Mouse (Mus musculus) heart, embryonic 10.5 days (tissue): Measurements from ENCODE around the gene Npdc1. TPM values are rescaled to one million over a fixed set of nuclear protein-coding genes. Genes with fewer than 3 reads are reported as not detected.

ENCODE experiments used
- DNase-seq: peaks from one replicate; pipeline ENCODE4 v3.0.0-alpha.2; 2017; ENCODE audit warnings: low spot score
- H3K27ac ChIP-seq: fragments of 300-500 bp; sonication (generic); 2 replicates; pipeline ENCODE4 v1.5.1; 2016; ENCODE audit warnings: mild to moderate bottlenecking
- H3K27me3 ChIP-seq: fragments of 300-500 bp; sonication (generic); 2 replicates; pipeline ENCODE4 v1.6.1; 2016; ENCODE audit warnings: mild to moderate bottlenecking; ENCODE audit not compliant: poor library complexity, insufficient read depth, severe bottlenecking
- H3K36me3 ChIP-seq: fragments of 300-500 bp; sonication (generic); 2 replicates; pipeline ENCODE4 v1.6.1; 2016; ENCODE audit warnings: mild to moderate bottlenecking, moderate library complexity
- H3K4me1 ChIP-seq: fragments of 300-500 bp; sonication (generic); 2 replicates; pipeline ENCODE4 v1.6.1; 2016; ENCODE audit warnings: mild to moderate bottlenecking
- H3K4me3 ChIP-seq: fragments of 300-500 bp; sonication (generic); 2 replicates; pipeline ENCODE4 v1.5.1; 2016; ENCODE audit warnings: mild to moderate bottlenecking, moderate library complexity
- H3K9me3 ChIP-seq: fragments of 300-500 bp; sonication (generic); 2 replicates; pipeline ENCODE4 v1.6.1; 2016; ENCODE audit warnings: mild to moderate bottlenecking, moderate library complexity
- WGBS: fragments of 180-500 bp; shearing (Covaris S2); methylation state at CpG from one replicate; pipeline ENCODE4 v1.1.7; 2016; 5-methylcytosine and 5-hydroxymethylcytosine counted together
- polyA plus RNA-seq: library from polyadenylated mRNA; unstranded; fragments of >200 nt; fragmentation: Nextera tagmentation; extraction: Ambion mirVana; gene quantifications from 2 replicates; pipeline ENCODE4 v1.2.1, GENCODE M21; 2016

The Npdc1 gene
- 14.6 and 16.5 TPM in 2 replicates for polyA plus RNA-seq

- H3K27ac ChIP-seq, result no peak within 1 kb of the TSS
- no peak within 1 kb of the TSS for H3K4me3 ChIP-seq
Measured at GRCm38 (mm10) chr2:25399051-25399450, at the start of gene Npdc1. Npdc1 (plus strand) TSS chr2:25399351.

DNA sequence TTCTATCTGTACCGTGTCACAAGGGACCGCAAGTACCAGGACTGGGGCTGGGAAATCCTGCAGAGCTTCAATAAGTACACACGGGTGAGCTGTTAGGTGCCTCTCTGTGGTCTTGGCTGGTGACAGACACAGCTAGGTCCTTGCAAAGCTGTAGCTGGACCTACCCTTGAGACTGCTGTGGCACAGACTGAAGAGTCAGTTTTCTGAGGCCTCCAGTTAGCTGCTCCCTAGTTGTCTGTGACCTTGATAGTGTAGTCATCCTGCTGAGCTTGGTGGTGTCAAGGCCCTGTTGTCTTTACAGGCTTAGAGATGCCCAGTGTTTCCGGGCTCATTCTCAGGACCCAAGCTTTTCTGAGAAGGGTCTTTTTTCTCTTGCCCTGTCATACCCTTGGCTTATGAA is 49.7 kb upstream of the Npdc1 start:
- Histone ChIP-seq H3K27ac (no peak overlapping the region), H3K9me3 (no peaks in the 10 kb centered on the region), H3K36me3 (peaks cover 95% of the 10 kb centered on the region), H3K27me3 (no peaks in the 10 kb centered on the region), H3K4me1 (0 out of 2 replicates have a peak, but pooled peaks cover 4% of the 10 kb centered on the region), H3K4me3 (no peak overlapping the region)
- DNase-seq, result no peak
- 89% methylated on average over 4 of the region's 4 CpGs for WGBS

More at GRCm38 (mm10) chr2:25399051-25399450, at the start of gene Npdc1:
- peaks cover 100% of the 10 kb centered on the region for H3K27me3 ChIP-seq
- DNase-seq, result no peak
- WGBS, result 53% methylated on average over 8 of the region's 8 CpGs
- H3K36me3 ChIP-seq, result no peaks in the 10 kb centered on the region
- H3K4me1 ChIP-seq, result peaks cover 36% of the 10 kb centered on the region
- no peaks in the 10 kb centered on the region for H3K9me3 ChIP-seq

GRCm38 (mm10) chr2:25350701-25351100 is 48.5 kb upstream of the Npdc1 start:
- Histone ChIP-seq H3K36me3 (peaks cover 83% of the 10 kb centered on the region), H3K4me1 (peaks cover 13% of the 10 kb centered on the region), H3K9me3 (no peaks in the 10 kb centered on the region), H3K4me3 (no peak overlapping the region), H3K27me3 (no peaks in the 10 kb centered on the region), H3K27ac (no peak overlapping the region)
- 91% methylated on average over 3 of the region's 3 CpGs for WGBS
- no peak for DNase-seq

GRCm38 (mm10) chr2:25354211-25354610 is 44.9 kb upstream of the Npdc1 start:
- Histone ChIP-seq H3K27me3 (no peaks in the 10 kb centered on the region), H3K36me3 (peaks cover 49% of the 10 kb centered on the region), H3K27ac (no peak overlapping the region), H3K4me1 (peaks cover 23% of the 10 kb centered on the region), H3K4me3 (no peak overlapping the region), H3K9me3 (no peaks in the 10 kb centered on the region)
- 81% methylated on average over 6 of the region's 6 CpGs for WGBS
- DNase-seq, result no peak

DNA sequence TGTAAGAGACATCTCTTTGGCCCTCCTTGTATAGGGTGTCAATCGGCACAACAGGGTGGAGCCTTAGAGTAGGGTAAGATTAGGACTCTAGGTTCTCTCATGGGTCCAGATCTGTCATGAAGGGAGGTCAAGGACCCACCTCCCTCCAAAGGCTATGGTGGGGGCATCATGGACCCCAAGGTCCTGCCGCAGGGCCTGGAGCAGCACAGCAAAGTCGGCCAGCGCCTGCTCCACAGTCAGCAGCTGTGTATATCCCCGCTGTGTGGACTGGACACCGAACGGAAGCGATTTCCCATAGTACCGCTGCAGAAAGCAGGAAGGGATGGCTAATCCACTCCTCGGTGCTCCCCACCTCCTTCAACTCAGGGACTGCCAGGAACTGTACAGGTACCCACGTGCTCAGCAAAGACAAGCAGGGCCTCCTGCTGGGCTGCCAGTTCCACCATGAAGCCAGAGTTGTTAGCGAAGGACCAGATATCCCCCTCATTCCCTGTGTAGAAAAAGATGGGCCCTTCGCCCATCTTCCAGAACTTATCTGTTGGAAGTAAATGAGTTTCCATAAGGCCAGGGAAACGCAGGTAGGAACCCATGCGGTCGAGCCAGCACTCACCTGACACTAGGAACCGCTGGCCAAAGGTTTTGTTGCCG is 43.6 kb upstream of the Npdc1 start:
- 40% methylated on average over 18 of the region's 18 CpGs for whole genome bisulfite sequencing
- Histone ChIP-seq H3K4me3 (peak overlapping the region; percentile 68), H3K27ac (peak overlapping the region; percentile 48; the same call in 1 of the 2 replicates), H3K27me3 (no peaks in the 10 kb centered on the region), H3K9me3 (no peaks in the 10 kb centered on the region), H3K36me3 (peaks cover 36% of the 10 kb centered on the region), H3K4me1 (peaks cover 23% of the 10 kb centered on the region)
- no peak for DNase-seq

- H3K4me3 ChIP-seq, result peak within 1 kb of the TSS; percentile 68
- peaks cover 4% of the 10 kb centered on the region; the same call in 1 of the 2 replicates for H3K27me3 ChIP-seq
- H3K27ac ChIP-seq, result peak within 1 kb of the TSS; percentile 48
- peaks cover 27% of the 10 kb centered on the region for H3K36me3 ChIP-seq
- peak; percentile 94 for DNase-seq
- peaks cover 23% of the 10 kb centered on the region for H3K4me1 ChIP-seq
- no peaks in the 10 kb centered on the region for H3K9me3 ChIP-seq
- 6% methylated on average over 13 of the region's 13 CpGs for WGBS
Measured at GRCm38 (mm10) chr2:25356208-25357079, 42.7 kb upstream of the Npdc1 start, which contains the start of gene Dpp7. Dpp7 (minus strand) TSS chr2:25356359.

- 71% methylated on average over 4 of the region's 4 CpGs for WGBS
- DNase-seq, result no peak
- Histone ChIP-seq H3K27ac (no peak overlapping the region), H3K4me1 (peaks cover 23% of the 10 kb centered on the region), H3K4me3 (no peak overlapping the region), H3K27me3 (peaks cover 37% of the 10 kb centered on the region), H3K36me3 (no peaks in the 10 kb centered on the region; the same call in 1 of the 2 replicates), H3K9me3 (no peaks in the 10 kb centered on the region)
Measured at GRCm38 (mm10) chr2:25359848-25360247, 39.3 kb upstream of the Npdc1 start.

GRCm38 (mm10) chr2:25363478-25364178 is 35.5 kb upstream of the Npdc1 start:
- H3K4me1 ChIP-seq, result peaks cover 12% of the 10 kb centered on the region; the same call in 1 of the 2 replicates

DNA sequence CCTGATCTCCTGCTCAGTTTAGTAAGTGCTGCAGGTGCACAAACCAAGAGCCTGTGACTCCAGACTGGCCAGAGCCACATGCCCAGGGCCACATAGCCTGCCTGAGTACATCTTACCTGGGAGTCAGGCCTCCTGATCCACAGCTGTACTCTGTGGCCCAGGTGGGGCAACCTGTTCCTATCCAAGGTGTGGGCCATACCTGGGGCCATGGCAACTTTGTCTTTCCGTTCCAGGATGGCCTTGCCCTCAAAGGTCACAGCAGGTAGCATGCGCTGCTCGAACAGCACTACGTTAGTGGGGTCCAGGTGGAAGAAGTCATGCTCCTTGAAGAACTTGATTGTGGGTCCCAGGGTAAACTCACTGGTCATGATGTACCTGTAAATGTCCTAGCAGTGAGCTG is 34.8 kb upstream of the Npdc1 start:
- H3K4me1 ChIP-seq, result peaks cover 12% of the 10 kb centered on the region; the same call in 1 of the 2 replicates
- H3K27ac ChIP-seq, result no peak overlapping the region
- WGBS, result 84% methylated on average over 4 of the region's 4 CpGs
- DNase-seq, result no peak
- 0 out of 2 replicates have a peak overlapping the region, but pooled peaks have one; percentile 79 for H3K4me3 ChIP-seq
- H3K27me3 ChIP-seq, result peaks cover 58% of the 10 kb centered on the region
- no peaks in the 10 kb centered on the region for H3K9me3 ChIP-seq
- no peaks in the 10 kb centered on the region; the same call in 1 of the 2 replicates for H3K36me3 ChIP-seq

More at GRCm38 (mm10) chr2:25363478-25364178, 35.5 kb upstream of the Npdc1 start:
- DNase-seq, result no peak
- no peaks in the 10 kb centered on the region; the same call in 1 of the 2 replicates for H3K36me3 ChIP-seq
- H3K27ac ChIP-seq, result no peak overlapping the region
- 53% methylated on average over 13 of the region's 13 CpGs for WGBS
- H3K27me3 ChIP-seq, result peaks cover 54% of the 10 kb centered on the region
- H3K4me3 ChIP-seq, result no peak overlapping the region
- H3K9me3 ChIP-seq, result no peaks in the 10 kb centered on the region

DNA sequence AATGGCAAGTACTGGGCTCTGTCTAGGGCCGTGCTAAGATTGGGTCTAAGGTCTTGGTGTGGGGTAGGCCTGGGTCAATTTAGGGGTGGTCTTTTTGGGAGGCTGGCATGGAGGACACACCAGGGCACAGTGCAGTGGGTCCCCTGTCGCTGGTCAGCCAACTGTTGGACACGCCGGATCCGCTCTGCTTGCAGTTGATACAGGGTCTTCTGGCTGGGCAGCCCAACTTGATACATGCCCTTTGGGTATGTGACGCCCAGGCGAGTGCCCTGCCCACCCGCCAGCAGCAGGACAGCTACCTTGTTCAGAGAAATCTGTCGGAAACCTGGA is 34.4 kb upstream of the Npdc1 start:
- Histone ChIP-seq H3K27ac (no peak overlapping the region), H3K27me3 (peaks cover 61% of the 10 kb centered on the region), H3K4me1 (peaks cover 12% of the 10 kb centered on the region; the same call in 1 of the 2 replicates), H3K36me3 (no peaks in the 10 kb centered on the region; the same call in 1 of the 2 replicates), H3K9me3 (no peaks in the 10 kb centered on the region), H3K4me3 (peak overlapping the region; percentile 79)
- 27% methylated on average over 9 of the region's 9 CpGs for WGBS
- no peak for DNase-seq

- Histone ChIP-seq H3K27ac (peak within 1 kb of the TSS; percentile 82), H3K9me3 (no peaks in the 10 kb centered on the region), H3K36me3 (no peaks in the 10 kb centered on the region; the same call in 1 of the 2 replicates), H3K27me3 (peaks cover 65% of the 10 kb centered on the region), H3K4me3 (peak within 1 kb of the TSS; percentile 79), H3K4me1 (peaks cover 12% of the 10 kb centered on the region; the same call in 1 of the 2 replicates)
- DNase-seq, result peak; percentile 90
- under 1% methylated on average over 54 of the region's 54 CpGs for WGBS
Measured at GRCm38 (mm10) chr2:25365091-25365761, 33.9 kb upstream of the Npdc1 start, which contains the start of gene Uap1l1. Uap1l1 (minus strand) TSS chr2:25365682.

DNA sequence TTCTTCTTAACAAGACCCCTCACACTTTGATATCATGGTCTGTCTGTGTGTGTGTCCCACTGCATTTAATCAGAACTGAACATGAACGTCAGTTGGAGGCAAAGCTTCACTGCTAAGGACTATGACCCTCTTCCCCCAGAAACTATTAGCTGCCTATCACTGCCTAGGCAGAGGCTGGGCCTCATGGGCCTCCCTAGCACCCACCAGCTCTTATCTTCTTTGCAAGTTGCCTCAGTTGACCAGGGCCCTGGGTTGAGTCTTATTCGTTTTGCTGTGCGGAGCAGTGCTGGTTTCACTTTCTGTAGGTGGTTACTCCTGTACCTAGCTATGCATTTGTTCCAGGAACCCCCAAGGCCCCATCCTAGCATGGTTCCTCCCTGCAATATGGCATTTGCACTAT is 29.2 kb upstream of the Npdc1 start:
- Histone ChIP-seq H3K9me3 (no peaks in the 10 kb centered on the region), H3K4me3 (no peak overlapping the region), H3K27me3 (peaks cover 31% of the 10 kb centered on the region), H3K4me1 (peaks cover 33% of the 10 kb centered on the region), H3K27ac (no peak overlapping the region), H3K36me3 (peaks cover 1% of the 10 kb centered on the region; the same call in 1 of the 2 replicates)
- WGBS, result 76% methylated on average over 3 of the region's 3 CpGs
- no peak for DNase-seq
